Mouse (Mus musculus) mouse embryonic stem cell (cell line): ENCODE results near the gene Zfhx3.

ENCODE experiments used
- in situ Hi-C, 2 experiments: fragments of 300-500 bp; cut with MboI; formaldehyde crosslinking; loops; 1 replicate in 1 of 2; 3 replicates in 1 of 2; pipeline ENCODE4 v1.14.3; 2019 to 2020; ENCODE audit warnings: low sequenced_read_pairs in 2 of 2, low pct_unique_long_range_greater_than_20kb in 1 of 2, mixed read lengths in 1 of 2; ENCODE audit not compliant: unreplicated experiment in 1 of 2

Gene Zfhx3

GRCm38 (mm10) chr8:108695938-108696630 is 753.6 kb downstream of the Zfhx3 start:
- in situ Hi-C loops = no loop called here

- in situ Hi-C loops = no loop called here
Observed at GRCm38 (mm10) chr8:108696631-108697410, 754.4 kb downstream of the Zfhx3 start.

GRCm38 (mm10) chr8:108697589-108697988 is 755.1 kb downstream of the Zfhx3 start:
- in situ Hi-C loops = no loop called here

- in situ Hi-C loops = no loop called here
Observed at GRCm38 (mm10) chr8:108698101-108698660, 755.7 kb downstream of the Zfhx3 start.

- in situ Hi-C loops = no loop called here
Observed at GRCm38 (mm10) chr8:108699011-108699410, 756.6 kb downstream of the Zfhx3 start.

GRCm38 (mm10) chr8:108699454-108700345 is 757.3 kb downstream of the Zfhx3 start:
- in situ Hi-C loops = no loop called here

- in situ Hi-C loops = no loop called here
Observed at GRCm38 (mm10) chr8:108701381-108702175, 759.1 kb downstream of the Zfhx3 start.

- in situ Hi-C loops = no loop called here
Observed at GRCm38 (mm10) chr8:108702201-108702600, 759.8 kb downstream of the Zfhx3 start.

- in situ Hi-C loops = no loop called here
Observed at GRCm38 (mm10) chr8:108705751-108706150, 763.3 kb downstream of the Zfhx3 start.

- in situ Hi-C loops = no loop called here
Observed at GRCm38 (mm10) chr8:108706491-108706847, 764.0 kb downstream of the Zfhx3 start.

GRCm38 (mm10) chr8:108706848-108707541 is 764.6 kb downstream of the Zfhx3 start:
- in situ Hi-C loops = no loop called here

- in situ Hi-C loops = no loop called here
Observed at GRCm38 (mm10) chr8:108707576-108708281, 765.3 kb downstream of the Zfhx3 start.

GRCm38 (mm10) chr8:108708833-108709387 is 766.5 kb downstream of the Zfhx3 start:
- in situ Hi-C loops = no loop called here

- in situ Hi-C loops = no loop called here
Observed at GRCm38 (mm10) chr8:108709441-108709840, 767.0 kb downstream of the Zfhx3 start.

GRCm38 (mm10) chr8:108709928-108710606 is 767.6 kb downstream of the Zfhx3 start:
- in situ Hi-C loops = no loop called here
